Mouse (Mus musculus): Measurements from ENCODE around the gene Chmp4b. TPM values are rescaled to one million over a fixed set of nuclear protein-coding genes. Genes with fewer than 3 reads are reported as not detected.

Gene Chmp4b
- polyA plus RNA-seq, 1 experiment from 2014 or later = 40.0 TPM

DNA sequence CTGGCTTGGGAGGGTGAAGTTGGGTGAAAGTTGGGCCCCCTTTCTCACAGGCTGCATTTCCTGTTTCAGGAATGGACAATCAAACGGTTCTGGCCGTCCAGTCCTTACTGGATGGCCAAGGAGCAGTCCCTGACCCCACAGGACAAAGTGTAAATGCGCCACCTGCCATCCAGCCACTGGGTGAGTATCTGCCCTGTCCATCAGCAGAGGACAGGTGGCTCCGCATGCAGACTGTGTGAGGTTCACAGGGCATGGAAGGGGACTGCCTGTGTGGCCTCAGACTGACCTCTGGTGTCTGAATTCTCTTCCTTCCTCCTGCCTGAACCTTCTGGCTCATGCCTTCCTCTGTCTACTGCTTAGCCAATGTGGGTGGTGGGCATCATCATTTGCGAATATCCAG lies 29.8 kb upstream of the Chmp4b start:
- Histone ChIP-seq H3K27me3 (replicated peaks) (no peaks in the 10 kb centered on the region), H3K4me2 (no peak overlapping the region), H3K9me3 (no peaks in the 10 kb centered on the region), H3K4me3 (replicated peaks) (no peak overlapping the region), H3K4me1 (no peaks in the 10 kb centered on the region), H3K27ac (no peak overlapping the region), H3K36me3 (no peaks in the 10 kb centered on the region), H3K9ac (no peak overlapping the region)
- 67% methylated on average over 5 of the region's 5 CpGs for WGBS
- no peak for ATAC-seq (ENCODE audit: insufficient read depth, low FRiP score, low read depth)

GRCm38 (mm10) chr2:154624137-154624536 lies 27.4 kb upstream of the Chmp4b start:
- Histone ChIP-seq H3K9ac (no peak overlapping the region), H3K9me3 (no peaks in the 10 kb centered on the region), H3K4me3 (replicated peaks) (no peak overlapping the region), H3K4me1 (no peaks in the 10 kb centered on the region), H3K27ac (no peak overlapping the region), H3K36me3 (no peaks in the 10 kb centered on the region), H3K4me2 (no peak overlapping the region), H3K27me3 (replicated peaks) (no peaks in the 10 kb centered on the region)
- ATAC-seq (ENCODE audit: insufficient read depth, low FRiP score, low read depth) = no peak

DNA sequence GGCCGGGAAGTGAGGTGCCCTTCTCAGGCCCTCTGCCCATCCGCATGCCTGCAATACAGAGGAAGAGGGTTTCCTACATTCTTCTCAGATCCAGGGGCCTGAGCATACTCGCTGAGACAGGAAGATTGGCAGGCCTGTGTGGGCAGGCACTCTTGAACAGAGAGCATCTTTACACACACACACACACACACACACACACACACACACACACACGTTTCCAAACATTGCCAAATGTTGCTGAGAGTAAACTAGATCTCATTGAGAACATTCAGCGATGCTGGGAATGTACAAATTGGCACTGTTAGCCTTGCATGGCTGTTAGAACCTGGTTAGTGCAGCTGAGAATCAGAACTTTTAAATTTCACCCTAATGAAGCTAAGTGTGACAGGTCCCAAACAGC lies 21.0 kb upstream of the Chmp4b start:
- H3K36me3 ChIP-seq = no peaks in the 10 kb centered on the region
- no peak overlapping the region for H3K9ac ChIP-seq
- no peaks in the 10 kb centered on the region for H3K4me1 ChIP-seq
- no peaks in the 10 kb centered on the region for H3K27me3 ChIP-seq (replicated peaks)
- WGBS = 89% methylated on average over 5 of the region's 5 CpGs
- no peak overlapping the region for H3K27ac ChIP-seq
- no peaks in the 10 kb centered on the region for H3K9me3 ChIP-seq
- no peak overlapping the region for H3K4me2 ChIP-seq
- no peak for ATAC-seq (ENCODE audit: insufficient read depth, low FRiP score, low read depth)
- no peak overlapping the region for H3K4me3 ChIP-seq (replicated peaks)

DNA sequence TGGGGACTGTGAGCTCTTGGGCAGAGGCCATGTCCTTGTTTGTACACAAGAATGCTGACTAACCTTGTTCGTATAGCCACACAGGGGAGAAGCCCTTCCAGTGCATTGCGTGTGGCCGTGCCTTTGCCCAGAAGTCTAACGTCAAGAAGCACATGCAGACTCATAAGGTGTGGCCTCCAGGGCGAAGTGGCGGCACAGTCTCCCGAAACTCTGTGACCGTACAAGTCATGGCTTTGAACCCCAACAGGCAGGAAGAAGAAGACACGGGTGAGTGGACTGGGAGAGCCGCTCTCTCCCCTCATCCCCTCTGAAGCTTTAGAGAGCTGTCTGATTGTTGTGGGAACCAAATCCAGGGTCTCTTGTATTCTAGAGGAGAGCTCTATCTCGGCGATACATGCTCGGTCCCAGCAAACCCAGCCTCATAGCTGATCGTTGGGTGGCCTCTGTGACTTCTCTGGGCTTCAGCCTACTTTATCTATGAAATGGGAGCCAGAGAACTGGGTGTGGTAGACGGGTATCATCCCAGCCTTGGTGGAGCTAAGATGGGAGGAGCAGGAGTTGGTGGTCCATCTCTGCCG lies 19.2 kb upstream of the Chmp4b start:
- H3K9ac ChIP-seq = no peak overlapping the region
- no peak overlapping the region for H3K4me3 ChIP-seq (replicated peaks)
- 0 out of 2 replicates have a peak, but pooled peaks cover 2% of the 10 kb centered on the region for H3K36me3 ChIP-seq
- no peak overlapping the region for H3K4me2 ChIP-seq
- no peaks in the 10 kb centered on the region for H3K9me3 ChIP-seq
- H3K4me1 ChIP-seq = no peaks in the 10 kb centered on the region
- H3K27ac ChIP-seq = peak overlapping the region; percentile 22; the same call in 1 of the 2 replicates
- 84% methylated on average over 16 of the region's 16 CpGs for WGBS
- H3K27me3 ChIP-seq (replicated peaks) = no peaks in the 10 kb centered on the region
- ATAC-seq (ENCODE audit: insufficient read depth, low FRiP score, low read depth) = peak; percentile 80

GRCm38 (mm10) chr2:154633039-154633742 lies 18.3 kb upstream of the Chmp4b start:
- H3K9ac ChIP-seq = no peak overlapping the region
- ATAC-seq (ENCODE audit: insufficient read depth, low FRiP score, low read depth) = peak; percentile 41; the same call in 1 of the 2 replicates
- no peak overlapping the region for H3K4me2 ChIP-seq
- H3K4me3 ChIP-seq (replicated peaks) = no peak overlapping the region
- no peak overlapping the region for H3K27ac ChIP-seq
- no peaks in the 10 kb centered on the region for H3K27me3 ChIP-seq (replicated peaks)
- WGBS = 80% methylated on average over 5 of the region's 5 CpGs
- H3K36me3 ChIP-seq = peaks cover 7% of the 10 kb centered on the region; the same call in 1 of the 2 replicates
- H3K4me1 ChIP-seq = no peaks in the 10 kb centered on the region
- H3K9me3 ChIP-seq = no peaks in the 10 kb centered on the region

DNA sequence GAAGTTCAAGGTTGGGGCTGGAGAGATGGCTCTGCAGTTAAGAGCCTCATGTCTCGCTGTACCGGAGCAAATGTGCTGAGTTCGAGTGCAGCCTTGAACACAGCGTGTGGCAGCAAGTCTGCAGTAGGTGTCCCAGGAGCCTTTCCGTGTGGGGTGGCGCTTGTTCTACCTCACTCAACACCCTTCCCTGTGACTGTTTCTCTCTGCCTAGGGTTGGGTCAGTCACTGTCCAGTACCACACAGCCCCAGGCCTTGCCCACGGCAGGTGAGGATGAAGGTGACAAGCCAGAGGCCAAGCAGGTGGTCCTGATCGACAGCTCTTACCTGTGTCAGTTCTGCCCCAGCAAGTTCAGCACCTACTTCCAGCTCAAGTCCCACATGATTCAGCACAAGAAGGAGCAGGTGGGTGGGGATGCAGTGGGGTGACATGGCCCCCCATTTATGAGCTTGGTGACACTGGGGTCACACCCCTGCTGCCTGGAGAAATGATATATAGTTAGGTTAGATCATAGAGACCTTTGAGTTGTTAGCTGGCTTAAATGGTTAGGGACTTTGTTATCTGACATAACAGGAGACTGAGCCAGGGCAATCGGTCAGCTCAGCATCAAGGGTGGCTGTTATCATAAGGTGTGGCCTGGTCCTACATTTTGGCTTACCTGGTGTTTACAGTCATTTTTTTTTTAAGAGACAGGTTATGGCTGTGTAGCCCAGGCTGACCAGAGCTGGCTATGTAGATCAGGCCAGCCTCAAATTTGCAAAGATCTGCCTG lies 17.4 kb upstream of the Chmp4b start:
- H3K27ac ChIP-seq = no peak overlapping the region
- no peak overlapping the region for H3K4me2 ChIP-seq
- ATAC-seq (ENCODE audit: insufficient read depth, low FRiP score, low read depth) = peak; percentile 61; the same call in 1 of the 2 replicates
- no peaks in the 10 kb centered on the region for H3K4me1 ChIP-seq
- H3K9me3 ChIP-seq = no peaks in the 10 kb centered on the region
- no peak overlapping the region for H3K4me3 ChIP-seq (replicated peaks)
- no peaks in the 10 kb centered on the region for H3K27me3 ChIP-seq (replicated peaks)
- no peak overlapping the region for H3K9ac ChIP-seq
- peaks cover 11% of the 10 kb centered on the region; the same call in 1 of the 2 replicates for H3K36me3 ChIP-seq
- 90% methylated on average over 9 of the region's 9 CpGs for WGBS

DNA sequence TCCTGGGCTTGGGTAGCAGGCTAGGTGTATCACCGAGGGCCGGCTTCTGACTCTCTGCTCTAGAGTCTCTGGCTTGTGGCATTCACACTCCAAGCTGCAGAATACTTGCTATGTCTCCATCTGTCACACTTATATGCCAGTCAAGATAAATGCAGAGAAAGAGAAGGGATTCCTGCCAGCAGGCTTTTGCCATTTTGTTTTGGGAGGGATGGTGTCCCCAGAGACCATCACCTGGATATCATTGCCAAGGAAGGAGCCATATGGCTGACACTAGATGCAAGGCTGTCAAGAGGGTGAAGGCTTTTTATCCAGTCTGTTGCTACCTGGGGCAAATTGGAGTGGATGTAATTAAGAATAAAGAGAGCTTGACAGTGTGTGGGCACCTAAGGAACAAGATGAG lies 15.7 kb upstream of the Chmp4b start:
- no peak overlapping the region for H3K4me3 ChIP-seq (replicated peaks)
- no peak for ATAC-seq (ENCODE audit: insufficient read depth, low FRiP score, low read depth)
- H3K4me2 ChIP-seq = no peak overlapping the region
- 98% methylated on average over 2 of the region's 2 CpGs for WGBS
- H3K4me1 ChIP-seq = no peaks in the 10 kb centered on the region
- no peak overlapping the region for H3K27ac ChIP-seq
- H3K36me3 ChIP-seq = peaks cover 11% of the 10 kb centered on the region; the same call in 1 of the 2 replicates
- H3K27me3 ChIP-seq (replicated peaks) = no peaks in the 10 kb centered on the region
- H3K9ac ChIP-seq = no peak overlapping the region
- H3K9me3 ChIP-seq = no peaks in the 10 kb centered on the region

DNA sequence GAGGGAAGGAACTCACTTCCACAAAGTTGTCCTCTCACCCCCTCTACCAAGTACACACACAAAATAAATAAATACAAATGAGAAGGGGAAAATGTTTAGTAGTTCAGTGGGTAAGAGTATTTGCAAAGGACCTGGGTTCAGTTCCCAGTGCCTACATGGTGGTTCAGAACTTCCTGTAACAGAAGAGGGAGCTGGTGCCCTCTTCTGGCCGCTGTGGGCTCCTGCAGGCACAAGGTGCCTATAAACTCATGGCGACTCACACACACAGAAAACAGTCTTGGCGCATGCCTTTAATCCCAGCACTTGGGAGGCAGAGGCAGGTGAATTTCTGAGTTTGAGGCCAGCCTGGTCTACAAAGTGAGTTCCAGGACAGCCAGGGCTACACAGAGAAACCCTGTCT lies 13.0 kb upstream of the Chmp4b start:
- Histone ChIP-seq H3K4me1 (no peaks in the 10 kb centered on the region; the same call in 1 of the 2 replicates), H3K36me3 (peaks cover 11% of the 10 kb centered on the region; the same call in 1 of the 2 replicates), H3K9ac (no peak overlapping the region), H3K27me3 (replicated peaks) (no peaks in the 10 kb centered on the region), H3K4me3 (replicated peaks) (no peak overlapping the region), H3K9me3 (no peaks in the 10 kb centered on the region), H3K27ac (no peak overlapping the region), H3K4me2 (no peak overlapping the region)
- ATAC-seq (ENCODE audit: insufficient read depth, low FRiP score, low read depth) = no peak
- WGBS = 91% methylated on average over 3 of the region's 3 CpGs

- no peak overlapping the region for H3K9ac ChIP-seq
- H3K27me3 ChIP-seq (replicated peaks) = no peaks in the 10 kb centered on the region
- no peak overlapping the region for H3K4me2 ChIP-seq
- whole genome bisulfite sequencing = 76% methylated on average over 4 of the region's 4 CpGs
- H3K36me3 ChIP-seq = peaks cover 11% of the 10 kb centered on the region; the same call in 1 of the 2 replicates
- H3K4me1 ChIP-seq = no peaks in the 10 kb centered on the region; the same call in 1 of the 2 replicates
- H3K9me3 ChIP-seq = no peaks in the 10 kb centered on the region
- H3K4me3 ChIP-seq (replicated peaks) = no peak overlapping the region
- no peak overlapping the region for H3K27ac ChIP-seq
- no peak for ATAC-seq (ENCODE audit: insufficient read depth, low FRiP score, low read depth)
Measured at GRCm38 (mm10) chr2:154639115-154639514, 12.4 kb upstream of the Chmp4b start.

GRCm38 (mm10) chr2:154641176-154641575 lies 10.3 kb upstream of the Chmp4b start:
- Histone ChIP-seq H3K9me3 (no peaks in the 10 kb centered on the region), H3K9ac (no peak overlapping the region), H3K4me3 (replicated peaks) (no peak overlapping the region), H3K36me3 (peaks cover 8% of the 10 kb centered on the region; the same call in 1 of the 2 replicates), H3K4me2 (no peak overlapping the region), H3K4me1 (no peaks in the 10 kb centered on the region; the same call in 1 of the 2 replicates), H3K27me3 (replicated peaks) (no peaks in the 10 kb centered on the region), H3K27ac (no peak overlapping the region)
- WGBS = 68% methylated on average over 8 of the region's 8 CpGs
- ATAC-seq (ENCODE audit: insufficient read depth, low FRiP score, low read depth) = no peak

GRCm38 (mm10) chr2:154642005-154642459 lies 9.5 kb upstream of the Chmp4b start:
- WGBS = 86% methylated on average over 9 of the region's 9 CpGs
- ATAC-seq (ENCODE audit: insufficient read depth, low FRiP score, low read depth) = no peak
- no peak overlapping the region for H3K4me3 ChIP-seq (replicated peaks)
- H3K9ac ChIP-seq = no peak overlapping the region
- peak overlapping the region; percentile 16; the same call in 1 of the 2 replicates for H3K27ac ChIP-seq
- peaks cover 8% of the 10 kb centered on the region; the same call in 1 of the 2 replicates for H3K36me3 ChIP-seq
- H3K4me1 ChIP-seq = no peaks in the 10 kb centered on the region; the same call in 1 of the 2 replicates
- H3K4me2 ChIP-seq = no peak overlapping the region
- no peaks in the 10 kb centered on the region for H3K27me3 ChIP-seq (replicated peaks)
- no peaks in the 10 kb centered on the region for H3K9me3 ChIP-seq

Measured in stomach, embryonic 15.5 days (tissue).